Comparison of ENCODE assay signal across 8 mouse cellular contexts in the genomic region with DNA sequence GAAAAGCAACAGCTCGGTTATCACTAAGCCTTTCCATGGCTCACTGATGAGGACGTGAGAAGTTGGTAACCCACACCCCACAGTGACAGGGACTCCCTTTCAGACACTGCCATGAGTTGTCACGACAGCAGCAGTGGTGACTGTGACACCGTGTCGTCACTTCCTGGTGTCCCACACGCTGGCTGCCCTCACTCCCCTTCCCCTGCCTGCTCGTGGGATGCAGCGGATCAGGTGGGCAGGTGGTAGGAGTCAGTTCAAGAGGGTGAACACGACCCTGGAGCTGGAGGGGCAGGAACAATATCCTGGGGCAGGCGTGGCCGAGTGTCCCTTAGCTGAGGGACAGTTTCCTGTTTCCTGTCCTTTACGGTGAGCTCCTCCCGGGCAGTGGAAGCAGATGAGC.
A peak's percentile ranks its signal among the peaks of the same experiment; 100 is the strongest.
DNase-seq lines count a peak whose midpoint lies in the region; ATAC-seq and TF ChIP-seq lines count a peak whose summit lies in the region.
"Had no signal": no experiment of that assay in that cellular context is flagged by ENCODE, and none has a peak within 500 bp of the region (broad histone marks: within the 10 kb centered on the region; RNA-seq: fewer than 3 reads in every experiment).

No protein-coding gene starts in this region.

- no peak for TF ChIP-seq POLR2A in bone marrow macrophage, adult 2 months (IDR thresholded peaks at IDR 0.05; ENCODE audit: borderline replicate concordance, low read depth, low read length)

- TF ChIP-seq CTCF in bone marrow macrophage, adult 2 months (IDR thresholded peaks at IDR 0.05; ENCODE audit: low read depth, low read length), result no peak
- TF ChIP-seq CTCF in liver, postnatal 0 days (IDR thresholded peaks at IDR 0.05; ENCODE audit: low read depth), result no peak

- no peak overlapping the region for H3K4me3 ChIP-seq in kidney, embryonic 15.5 days (replicated peaks)
- peak overlapping the region; percentile 33 for H3K4me3 ChIP-seq in bone marrow macrophage, adult 2 months (ENCODE audit: insufficient read depth, low read length)
- H3K4me3 ChIP-seq in liver, postnatal 0 days (ENCODE audit: low read depth, low read length), result no peak overlapping the region
- no peak overlapping the region for H3K4me3 ChIP-seq in midbrain, embryonic 13.5 days (replicated peaks)

- peaks cover 65% of the 10 kb centered on the region for H3K4me1 ChIP-seq in kidney, embryonic 15.5 days
- H3K4me1 ChIP-seq in bone marrow macrophage, adult 2 months (ENCODE audit: control insufficient read depth, insufficient read depth, low read length), result peaks cover 44% of the 10 kb centered on the region
- peaks cover 19% of the 10 kb centered on the region for H3K4me1 ChIP-seq in liver, postnatal 0 days (ENCODE audit: insufficient read depth)
- peaks cover 48% of the 10 kb centered on the region for H3K4me1 ChIP-seq in midbrain, embryonic 13.5 days (replicated peaks)

- peak overlapping the region; percentile 34 for H3K4me2 ChIP-seq in kidney, embryonic 15.5 days
- H3K4me2 ChIP-seq in liver, postnatal 0 days (ENCODE audit: low read depth, low read length), result peak overlapping the region; percentile 27
- no peak overlapping the region for H3K4me2 ChIP-seq in midbrain, embryonic 13.5 days (replicated peaks)
- H3K4me2 ChIP-seq: hindbrain, embryonic 14.5 days had no signal

- H3K9me3 ChIP-seq in kidney, embryonic 15.5 days (replicated peaks), result no peaks in the 10 kb centered on the region
- no peaks in the 10 kb centered on the region for H3K9me3 ChIP-seq in liver, postnatal 0 days (ENCODE audit: low read length)
- no peaks in the 10 kb centered on the region for H3K9me3 ChIP-seq in midbrain, embryonic 13.5 days

- 26% methylated on average over 13 of the region's 13 CpGs for WGBS in kidney, embryonic 15.5 days
- 27% methylated on average over 13 of the region's 13 CpGs for WGBS in liver, postnatal 0 days (ENCODE audit: insufficient replicate concordance)
- 70% methylated on average over 13 of the region's 13 CpGs for WGBS in midbrain, embryonic 13.5 days

- ATAC-seq in kidney, embryonic 15.5 days (replicated peaks; ENCODE audit: low FRiP score), result 0 out of 2 replicates have a peak, but pooled peaks have one; percentile 27
- no peak for ATAC-seq in liver, postnatal 0 days
- ATAC-seq in midbrain, embryonic 13.5 days, result no peak

- H3K27me3 ChIP-seq in kidney, embryonic 15.5 days, result no peaks in the 10 kb centered on the region
- H3K27me3 ChIP-seq in liver, postnatal 0 days (ENCODE audit: insufficient read depth, low read length), result no peaks in the 10 kb centered on the region
- 0 out of 2 replicates have a peak, but pooled peaks cover 3% of the 10 kb centered on the region for H3K27me3 ChIP-seq in midbrain, embryonic 13.5 days

- H3K9ac ChIP-seq in kidney, embryonic 15.5 days, result no peak overlapping the region
- no peak overlapping the region for H3K9ac ChIP-seq in liver, postnatal 0 days (replicated peaks)
- H3K9ac ChIP-seq in midbrain, embryonic 13.5 days (replicated peaks), result no peak overlapping the region
- H3K9ac ChIP-seq: hindbrain, embryonic 14.5 days had no signal

- peak overlapping the region; percentile 5; the same call in 1 of the 2 replicates for H3K27ac ChIP-seq in kidney, embryonic 15.5 days
- peak overlapping the region; percentile 56 for H3K27ac ChIP-seq in bone marrow macrophage, adult 2 months (ENCODE audit: insufficient read depth, low read depth, low read length)
- H3K27ac ChIP-seq in liver, postnatal 0 days (ENCODE audit: low read depth), result no peak overlapping the region
- no peak overlapping the region for H3K27ac ChIP-seq in midbrain, embryonic 13.5 days
- H3K27ac ChIP-seq: hindbrain, embryonic 14.5 days had no signal

- DNase-seq in kidney, postnatal 25 days, result no peak
- DNase-seq in B cell, adult 2 months, result peak; percentile 36 to 43
- DNase-seq in liver, postnatal 0 days, result no peak
- DNase-seq in frontal cortex, postnatal 36 days (ENCODE audit: low spot score in 2 of 2), result no peak

- TF ChIP-seq EP300 in liver, postnatal 0 days (IDR thresholded peaks at IDR 0.05; ENCODE audit: low read depth), result no peak

- H3K36me3 ChIP-seq in kidney, embryonic 15.5 days, result no peaks in the 10 kb centered on the region
- no peaks in the 10 kb centered on the region for H3K36me3 ChIP-seq in liver, postnatal 0 days (replicated peaks; ENCODE audit: insufficient read depth, low read length)
- H3K36me3 ChIP-seq in midbrain, embryonic 13.5 days, result no peaks in the 10 kb centered on the region

Comparison
In these comparisons a context has a peak if more than half of its experiments do, and no peak if none do; other contexts are left out.
1. H3K27ac ChIP-seq: peak in kidney, embryonic 15.5 days (single experiment) and bone marrow macrophage, adult 2 months (single experiment); none in liver, postnatal 0 days (single experiment) and midbrain, embryonic 13.5 days (single experiment).
2. DNase-seq: peak in B cell, adult 2 months (2 of 2); none in kidney, postnatal 25 days (0 of 2), liver, postnatal 0 days (single experiment) and frontal cortex, postnatal 36 days (0 of 2).